Mouse (Mus musculus) gastrocnemius, postnatal 36 days (tissue): Measurements from ENCODE around the gene Mrpl50. TPM values are rescaled to one million over a fixed set of nuclear protein-coding genes. Genes with fewer than 3 reads are reported as not detected.

ENCODE experiments used
- total RNA-seq, 2 experiments: library from RNA; stranded (reverse); gene quantifications; 2 replicates each; pipeline ENCODE4 v1.2.3; 2021

Gene Mrpl50
- total RNA-seq, 2 experiments from 2014 or later: 29.1 to 30.7 TPM

Other genes starting within 250 kb of the Mrpl50 start
- not detected for gene Acnat2, start 112.9 kb downstream of the Mrpl50 start, total RNA-seq
- not detected for gene Acnat1, start 47.2 kb downstream of the Mrpl50 start, total RNA-seq
- under 1 TPM in 1 of 2 experiments, not detected in 1; 0.28 TPM for gene Baat, start 14.5 kb downstream of the Mrpl50 start, total RNA-seq
- 1 to 10 TPM; 2.8 to 3.1 TPM for gene Zfp189, start 83 bp upstream of the Mrpl50 start, total RNA-seq
- gene Aldob, start 28.5 kb upstream of the Mrpl50 start, total RNA-seq: under 1 TPM in 1 of 2 experiments, not detected in 1; 0.20 TPM
- 10 to 100 TPM; 29.6 to 30.5 TPM for gene Tmem246, start 76.8 kb upstream of the Mrpl50 start, total RNA-seq
- gene Rnf20, start 110.9 kb upstream of the Mrpl50 start, total RNA-seq: 10 to 100 TPM; 23.3 to 27.7 TPM
- not detected for gene Ppp3r2, start 160.9 kb upstream of the Mrpl50 start, total RNA-seq